Mouse (Mus musculus) embryonic fibroblast, embryonic 13.5 days (primary cell): ENCODE results near the gene Gm9964.

Experiments used
- CTCF ChIP-seq: IDR thresholded peaks from 2 replicates; pipeline ENCODE4 v1.5.1; 2011; ENCODE audit warnings: mild to moderate bottlenecking, control low read depth, low read length, moderate library complexity, borderline replicate concordance; ENCODE audit not compliant: insufficient read depth
- POLR2A ChIP-seq: IDR thresholded peaks from 2 replicates; pipeline ENCODE4 v1.6.1; 2011; ENCODE audit warnings: low read depth, mild to moderate bottlenecking, control low read depth, low read length, moderate library complexity

DNA sequence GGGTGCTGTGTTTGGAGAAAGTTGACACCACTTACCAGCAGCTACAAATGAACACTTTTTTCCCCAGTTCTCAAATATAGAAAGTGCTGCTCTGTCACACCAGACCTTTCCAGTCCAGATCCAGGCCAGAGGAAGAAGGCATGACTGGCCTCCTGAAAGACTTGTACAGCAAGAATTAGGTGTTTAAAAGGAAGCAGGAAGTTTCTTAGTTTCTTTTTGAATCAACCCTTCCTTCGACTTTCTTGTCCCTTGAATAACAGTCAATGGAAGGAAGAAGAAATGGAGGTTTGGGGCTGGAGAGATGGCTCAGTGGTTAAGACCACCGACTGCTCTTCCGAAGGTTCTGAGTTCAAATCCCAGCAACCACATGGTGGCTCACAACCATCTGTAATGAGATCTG lies 3.7 kb downstream of the Gm9964 start:
- no peak for TF ChIP-seq CTCF
- no peak for TF ChIP-seq POLR2A
